Mouse (Mus musculus) cortical plate, adult 2 months (tissue): ENCODE results near the gene Ap5b1.

Experiments
- CTCF ChIP-seq: fragments of 200-500 bp; IDR thresholded peaks from 2 replicates; pipeline ENCODE4 v1.5.1; 2011; ENCODE audit warnings: mild to moderate bottlenecking, control low read depth, low read length; ENCODE audit not compliant: insufficient read depth; ENCODE audit errors: extremely low read depth
- POLR2A ChIP-seq: fragments of 200-500 bp; IDR thresholded peaks from 2 replicates; pipeline ENCODE4 v1.6.1; 2011; ENCODE audit warnings: mild to moderate bottlenecking, low read length, control low read depth; ENCODE audit not compliant: insufficient read depth; ENCODE audit errors: extremely low read depth

- TF ChIP-seq CTCF (no peak), POLR2A (no peak)
Observed at GRCm38 (mm10) chr19:5567180-5567533, 668 bp upstream of the Ap5b1 start.
